Mouse (Mus musculus): Measurements from ENCODE around the gene Nrxn1. TPM values are rescaled to one million over a fixed set of nuclear protein-coding genes. Genes with fewer than 3 reads are reported as not detected.

Gene Nrxn1
- polyA plus RNA-seq, 1 experiment from 2014 or later = 12.2 TPM

GRCm38 (mm10) chr17:90836154-90837021, 256.5 kb downstream of the Nrxn1 start:
- no peaks in the 10 kb centered on the region for H3K27me3 ChIP-seq
- no peak overlapping the region for H3K9ac ChIP-seq
- no peaks in the 10 kb centered on the region for H3K4me1 ChIP-seq
- ATAC-seq (ENCODE audit: low FRiP score, low read depth) = no peak
- H3K9me3 ChIP-seq = no peaks in the 10 kb centered on the region
- 36% methylated on average over 4 of the region's 4 CpGs for WGBS
- no peak overlapping the region for H3K4me2 ChIP-seq (replicated peaks)
- H3K27ac ChIP-seq = no peak overlapping the region
- H3K36me3 ChIP-seq = no peaks in the 10 kb centered on the region
- H3K4me3 ChIP-seq = no peak overlapping the region

GRCm38 (mm10) chr17:90818340-90818739, 274.5 kb downstream of the Nrxn1 start:
- Histone ChIP-seq H3K4me3 (no peak overlapping the region), H3K27me3 (no peaks in the 10 kb centered on the region), H3K9ac (no peak overlapping the region), H3K4me2 (replicated peaks) (no peak overlapping the region), H3K4me1 (no peaks in the 10 kb centered on the region), H3K27ac (no peak overlapping the region), H3K9me3 (no peaks in the 10 kb centered on the region), H3K36me3 (no peaks in the 10 kb centered on the region)
- ATAC-seq (ENCODE audit: low FRiP score, low read depth) = no peak
- WGBS = 71% methylated on average over 2 of the region's 2 CpGs

- no peak overlapping the region for H3K9ac ChIP-seq
- no peak overlapping the region for H3K27ac ChIP-seq
- 63% methylated on average over 2 of the region's 2 CpGs for WGBS
- H3K4me3 ChIP-seq = no peak overlapping the region
- H3K4me1 ChIP-seq = no peaks in the 10 kb centered on the region
- no peaks in the 10 kb centered on the region for H3K27me3 ChIP-seq
- no peaks in the 10 kb centered on the region for H3K36me3 ChIP-seq
- no peak overlapping the region for H3K4me2 ChIP-seq (replicated peaks)
- H3K9me3 ChIP-seq = no peaks in the 10 kb centered on the region
- ATAC-seq (ENCODE audit: low FRiP score, low read depth) = no peak
These were observed 275.0 kb downstream of the Nrxn1 start for GRCm38 (mm10) chr17:90817898-90818297.

- Histone ChIP-seq H3K9me3 (no peaks in the 10 kb centered on the region), H3K4me3 (no peak overlapping the region), H3K27ac (no peak overlapping the region), H3K36me3 (no peaks in the 10 kb centered on the region), H3K9ac (no peak overlapping the region), H3K4me1 (no peaks in the 10 kb centered on the region), H3K4me2 (replicated peaks) (no peak overlapping the region), H3K27me3 (no peaks in the 10 kb centered on the region)
- ATAC-seq (ENCODE audit: low FRiP score, low read depth) = no peak
- WGBS = 92% methylated on average over 1 of the region's 1 CpGs
These were observed 277.6 kb downstream of the Nrxn1 start for GRCm38 (mm10) chr17:90815306-90815705.

- no peaks in the 10 kb centered on the region for H3K9me3 ChIP-seq
- H3K36me3 ChIP-seq = no peaks in the 10 kb centered on the region
- ATAC-seq (ENCODE audit: low FRiP score, low read depth) = no peak
- no peaks in the 10 kb centered on the region for H3K27me3 ChIP-seq
- no peak overlapping the region for H3K27ac ChIP-seq
- H3K4me1 ChIP-seq = 0 out of 2 replicates have a peak, but pooled peaks cover 1% of the 10 kb centered on the region
- H3K9ac ChIP-seq = no peak overlapping the region
- H3K4me3 ChIP-seq = no peak overlapping the region
- H3K4me2 ChIP-seq (replicated peaks) = no peak overlapping the region
These were observed 279.1 kb downstream of the Nrxn1 start for GRCm38 (mm10) chr17:90813760-90814159.

GRCm38 (mm10) chr17:90812485-90812884, 280.4 kb downstream of the Nrxn1 start:
- H3K9ac ChIP-seq = no peak overlapping the region
- 87% methylated on average over 2 of the region's 2 CpGs for WGBS
- no peak overlapping the region for H3K27ac ChIP-seq
- H3K4me2 ChIP-seq (replicated peaks) = no peak overlapping the region
- no peaks in the 10 kb centered on the region for H3K36me3 ChIP-seq
- ATAC-seq (ENCODE audit: low FRiP score, low read depth) = no peak
- H3K27me3 ChIP-seq = no peaks in the 10 kb centered on the region
- no peak overlapping the region for H3K4me3 ChIP-seq
- 0 out of 2 replicates have a peak, but pooled peaks cover 4% of the 10 kb centered on the region for H3K4me1 ChIP-seq
- H3K9me3 ChIP-seq = no peaks in the 10 kb centered on the region

- WGBS = 71% methylated on average over 8 of the region's 8 CpGs
- Histone ChIP-seq H3K27ac (no peak overlapping the region), H3K9me3 (no peaks in the 10 kb centered on the region), H3K4me1 (0 out of 2 replicates have a peak, but pooled peaks cover 4% of the 10 kb centered on the region), H3K27me3 (no peaks in the 10 kb centered on the region), H3K36me3 (no peaks in the 10 kb centered on the region), H3K4me3 (no peak overlapping the region), H3K9ac (no peak overlapping the region), H3K4me2 (replicated peaks) (no peak overlapping the region)
- peak; percentile 84; the same call in 1 of the 2 replicates for ATAC-seq (ENCODE audit: low FRiP score, low read depth)
These were observed 283.4 kb downstream of the Nrxn1 start for GRCm38 (mm10) chr17:90809197-90810163.

GRCm38 (mm10) chr17:90808256-90808655, 284.6 kb downstream of the Nrxn1 start:
- WGBS = 47% methylated on average over 2 of the region's 2 CpGs
- H3K27me3 ChIP-seq = no peaks in the 10 kb centered on the region
- H3K4me2 ChIP-seq (replicated peaks) = no peak overlapping the region
- H3K4me1 ChIP-seq = 0 out of 2 replicates have a peak, but pooled peaks cover 4% of the 10 kb centered on the region
- 0 out of 2 replicates have a peak, but pooled peaks have one; percentile 33 for ATAC-seq (ENCODE audit: low FRiP score, low read depth)
- no peaks in the 10 kb centered on the region for H3K36me3 ChIP-seq
- no peak overlapping the region for H3K9ac ChIP-seq
- H3K4me3 ChIP-seq = no peak overlapping the region
- no peak overlapping the region for H3K27ac ChIP-seq
- H3K9me3 ChIP-seq = no peaks in the 10 kb centered on the region

- Histone ChIP-seq H3K4me3 (no peak overlapping the region), H3K27me3 (no peaks in the 10 kb centered on the region), H3K4me1 (0 out of 2 replicates have a peak, but pooled peaks cover 4% of the 10 kb centered on the region), H3K27ac (no peak overlapping the region), H3K9ac (no peak overlapping the region), H3K9me3 (no peaks in the 10 kb centered on the region), H3K4me2 (replicated peaks) (no peak overlapping the region), H3K36me3 (no peaks in the 10 kb centered on the region)
- ATAC-seq (ENCODE audit: low FRiP score, low read depth) = no peak
These were observed 285.7 kb downstream of the Nrxn1 start for GRCm38 (mm10) chr17:90807199-90807598.

GRCm38 (mm10) chr17:90798689-90799088, 294.2 kb downstream of the Nrxn1 start:
- H3K9ac ChIP-seq = no peak overlapping the region
- H3K27ac ChIP-seq = no peak overlapping the region
- 77% methylated on average over 2 of the region's 2 CpGs for WGBS
- no peak for ATAC-seq (ENCODE audit: low FRiP score, low read depth)
- no peak overlapping the region for H3K4me2 ChIP-seq (replicated peaks)
- H3K4me3 ChIP-seq = no peak overlapping the region
- H3K27me3 ChIP-seq = no peaks in the 10 kb centered on the region
- H3K9me3 ChIP-seq = no peaks in the 10 kb centered on the region
- no peaks in the 10 kb centered on the region for H3K36me3 ChIP-seq
- 0 out of 2 replicates have a peak, but pooled peaks cover 5% of the 10 kb centered on the region for H3K4me1 ChIP-seq

- 81% methylated on average over 2 of the region's 2 CpGs for WGBS
- Histone ChIP-seq H3K9ac (no peak overlapping the region), H3K36me3 (no peaks in the 10 kb centered on the region), H3K27ac (no peak overlapping the region), H3K9me3 (no peaks in the 10 kb centered on the region), H3K27me3 (no peaks in the 10 kb centered on the region), H3K4me3 (no peak overlapping the region), H3K4me2 (replicated peaks) (no peak overlapping the region), H3K4me1 (0 out of 2 replicates have a peak, but pooled peaks cover 5% of the 10 kb centered on the region)
- no peak for ATAC-seq (ENCODE audit: low FRiP score, low read depth)
These were observed 295.1 kb downstream of the Nrxn1 start for GRCm38 (mm10) chr17:90797659-90798288.
